Mouse (Mus musculus) spleen, adult 2 months (tissue): ENCODE data around the gene Psmb4.
"Not testable (repeated sequence)": the region's sequence is repeated elsewhere in the genome, so short reads cannot be mapped to it uniquely, and the experiment has no call there.

Source experiments
- CTCF ChIP-seq: fragments of 200-500 bp; IDR thresholded peaks from 2 replicates; pipeline ENCODE4 v1.5.1; 2011; ENCODE audit warnings: mild to moderate bottlenecking, inconsistent platforms; ENCODE audit not compliant: insufficient read depth, insufficient read length, insufficient replicate concordance; ENCODE audit errors: extremely low read depth
- POLR2A ChIP-seq: fragments of 200-500 bp; IDR thresholded peaks from 2 replicates; pipeline ENCODE4 v1.6.1; 2011; ENCODE audit warnings: low read depth, low read length, inconsistent platforms

- TF ChIP-seq POLR2A, CTCF: not testable (repeated sequence)
Measured at GRCm38 (mm10) chr3:94931427-94932082, 44.8 kb upstream of the Psmb4 start.
